Mouse (Mus musculus) stomach, postnatal 0 days (tissue): Measurements from ENCODE around the gene Fbxo42.

ENCODE experiments used
- CTCF ChIP-seq: IDR thresholded peaks from 2 replicates; pipeline ENCODE4 v1.5.1; 2016; ENCODE audit warnings: antibody characterized with exemption, low read depth, mild to moderate bottlenecking, moderate library complexity
- EP300 ChIP-seq: optimal IDR thresholded peaks from 2 replicates; pipeline ENCODE3; 2016; ENCODE audit warnings: antibody characterized with exemption

DNA sequence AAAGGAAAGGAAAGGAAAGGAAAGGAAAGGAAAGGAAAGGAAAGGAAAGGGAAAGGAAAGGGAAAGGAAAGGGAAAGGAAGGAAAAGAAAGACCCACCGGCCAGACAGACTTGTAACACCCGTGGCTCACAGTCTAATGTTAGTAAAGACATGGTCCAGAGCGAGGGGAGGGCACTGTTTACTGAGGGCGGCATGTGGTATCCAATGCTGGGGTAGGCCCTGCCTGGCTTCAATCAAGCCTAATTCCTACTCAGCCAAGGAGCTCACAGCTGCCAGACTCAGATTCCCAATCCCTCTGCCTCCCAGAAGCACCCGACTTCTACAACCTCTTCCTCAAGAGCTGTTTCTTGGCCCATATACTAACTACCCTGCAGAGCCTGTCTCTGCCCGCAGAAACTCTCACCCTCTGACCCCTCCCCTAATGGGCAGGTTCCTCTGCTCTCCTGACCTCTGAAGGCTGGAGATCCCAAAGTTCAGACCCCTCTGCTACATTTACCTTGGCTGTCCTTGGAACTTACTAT is 18.5 kb upstream of the Fbxo42 start:
- TF ChIP-seq CTCF (no peak), EP300 (no peak)
